Mouse (Mus musculus) gastrocnemius, adult 8-10 months (tissue): Measurements from ENCODE around the gene Diexf. TPM values are rescaled to one million over a fixed set of nuclear protein-coding genes. Genes with fewer than 3 reads are reported as not detected.

Experiments used
- DNase-seq, 2 experiments: peaks; one replicate each; pipeline ENCODE4 v3.0.0; 2022; ENCODE audit warnings: low spot score in 2 of 2
- total RNA-seq, 4 experiments: library from RNA; stranded (reverse); gene quantifications; 2 replicates each; pipeline ENCODE4 v1.2.4; 2022

The Diexf gene
- total RNA-seq, 4 experiments from 2014 or later, result 6.6 to 10.2 (median 8.1) TPM

DNA sequence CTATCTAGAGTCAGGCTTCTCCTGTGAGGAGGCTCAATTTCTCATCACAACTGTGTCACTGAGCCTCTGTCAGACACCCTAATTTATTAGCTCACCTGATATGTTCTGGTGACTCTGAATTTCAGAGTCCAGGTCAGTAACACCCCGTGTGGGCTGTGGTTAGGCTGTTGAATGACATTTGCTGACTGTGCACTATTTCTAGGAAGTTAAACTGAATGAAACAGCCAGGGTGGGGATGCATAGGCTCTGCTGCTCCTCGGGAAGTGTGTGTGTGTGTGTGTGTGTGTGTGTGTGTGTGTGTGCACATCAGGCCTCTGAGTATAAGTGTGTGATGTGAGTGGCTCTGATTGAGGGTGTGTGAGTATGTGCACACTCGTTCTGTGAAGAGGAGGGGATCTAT, 8.6 kb upstream of the Diexf start:
- no peak for DNase-seq

DNA sequence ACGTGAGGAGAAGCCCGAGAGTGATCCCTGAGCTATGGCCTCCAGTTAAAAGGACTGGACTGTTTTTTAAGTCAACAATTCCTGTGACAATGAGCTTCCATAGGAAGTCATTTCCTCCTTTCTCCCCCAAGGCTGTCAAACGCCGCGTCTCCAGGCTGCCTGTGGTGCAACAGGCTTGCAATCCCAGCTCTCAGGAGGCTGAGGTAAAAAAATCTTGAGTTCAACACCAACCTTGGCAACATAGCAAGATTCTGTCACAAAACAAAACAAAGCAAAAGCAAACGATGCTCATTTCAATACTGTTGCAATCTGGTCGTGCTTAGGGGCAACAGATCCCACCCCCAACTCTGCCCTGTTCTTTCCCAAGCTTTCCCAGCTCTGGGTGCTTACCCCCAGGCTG, 8.0 kb upstream of the Diexf start:
- DNase-seq, result no peak

GRCm38 (mm10) chr1:193133726-193134125, 3.7 kb upstream of the Diexf start:
- DNase-seq, result no peak

GRCm38 (mm10) chr1:193132385-193132784, 2.3 kb upstream of the Diexf start:
- no peak for DNase-seq

GRCm38 (mm10) chr1:193131311-193131948, 1.4 kb upstream of the Diexf start:
- DNase-seq, result no peak

DNA sequence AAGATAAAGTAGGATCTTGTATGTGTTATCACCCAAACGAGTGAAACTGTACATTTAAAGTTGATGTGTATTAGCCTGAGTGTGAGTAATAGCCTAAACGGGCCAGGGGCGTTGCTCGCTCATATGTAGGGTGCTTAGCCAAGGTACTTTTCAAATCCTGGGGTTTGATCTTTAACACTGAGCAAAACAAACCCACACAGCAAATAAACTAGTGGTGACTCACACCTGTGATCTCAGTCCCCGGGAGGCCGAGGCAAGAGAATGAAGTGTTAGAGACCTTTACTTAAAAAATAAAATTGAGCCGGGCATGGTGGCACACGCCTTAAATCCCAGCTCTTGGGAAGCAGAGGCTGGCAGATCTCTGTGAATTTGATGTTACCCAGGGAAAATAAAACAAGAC, 767 bp upstream of the Diexf start:
- DNase-seq, result no peak

DNA sequence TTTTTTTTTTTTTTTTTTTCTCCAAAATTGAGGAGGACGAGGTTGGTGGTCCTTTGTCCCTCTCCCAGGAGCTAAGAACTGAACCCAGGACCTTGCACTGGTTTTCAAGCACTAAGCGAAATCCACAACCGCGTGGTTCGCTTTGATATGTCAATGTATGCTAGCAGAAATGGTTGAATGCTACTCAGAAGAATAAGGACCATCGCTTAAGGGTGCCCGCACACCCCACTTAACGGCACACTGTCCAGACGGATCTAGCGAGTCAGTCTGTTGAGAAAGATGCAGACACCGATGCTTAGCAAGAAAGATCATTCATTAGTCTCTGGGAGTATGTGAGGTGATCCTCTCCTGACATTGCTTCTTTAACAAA, 369 bp upstream of the Diexf start:
- DNase-seq, result no peak

- no peak for DNase-seq
Measured at GRCm38 (mm10) chr1:193129321-193129720, 751 bp downstream of the Diexf start.

DNA sequence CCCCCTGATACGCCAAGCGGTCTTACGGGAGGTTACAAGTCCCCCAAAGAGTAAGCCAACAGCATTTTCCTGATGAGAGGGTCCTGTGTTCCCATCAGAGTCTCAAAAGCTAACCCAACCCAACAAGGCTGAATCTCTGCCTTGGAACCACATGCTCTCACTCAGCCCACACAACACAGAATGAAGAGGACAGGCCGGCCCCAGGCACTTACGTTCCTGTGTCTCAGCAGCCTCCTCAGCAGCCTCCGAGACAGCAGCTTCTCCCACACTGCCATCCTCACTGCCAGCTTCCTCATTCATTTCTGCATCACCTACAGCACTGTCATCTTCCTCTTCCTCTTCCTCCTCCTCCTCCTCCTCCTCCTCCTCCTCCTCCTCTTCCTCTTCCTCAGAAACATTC, 2.0 kb downstream of the Diexf start:
- no peak for DNase-seq

DNA sequence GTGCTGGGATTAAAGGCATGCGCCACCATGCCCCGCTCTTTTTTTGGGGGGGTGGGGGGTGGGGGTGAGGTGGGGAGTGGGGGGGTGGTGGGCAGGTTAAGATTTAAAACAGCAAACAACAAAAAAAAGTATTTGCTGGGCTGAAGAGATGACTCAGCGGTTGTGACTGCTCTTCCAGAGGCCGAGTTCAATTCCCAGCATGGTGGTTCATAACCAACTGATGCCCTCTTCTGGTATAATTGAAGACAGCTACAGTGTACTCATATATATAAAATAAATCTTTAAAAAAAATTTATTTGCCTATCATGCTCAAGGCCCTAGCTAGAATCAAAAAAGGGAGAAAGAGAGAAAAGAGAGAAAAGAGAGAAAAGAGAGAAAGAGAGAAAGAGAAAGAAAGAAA, 4.2 kb downstream of the Diexf start:
- no peak for DNase-seq

- no peak for DNase-seq
Measured at GRCm38 (mm10) chr1:193123290-193123689, 6.8 kb downstream of the Diexf start.

GRCm38 (mm10) chr1:193122793-193123192, 7.3 kb downstream of the Diexf start:
- DNase-seq, result no peak

- no peak for DNase-seq
Measured at GRCm38 (mm10) chr1:193112093-193112492, 18.0 kb downstream of the Diexf start.

DNA sequence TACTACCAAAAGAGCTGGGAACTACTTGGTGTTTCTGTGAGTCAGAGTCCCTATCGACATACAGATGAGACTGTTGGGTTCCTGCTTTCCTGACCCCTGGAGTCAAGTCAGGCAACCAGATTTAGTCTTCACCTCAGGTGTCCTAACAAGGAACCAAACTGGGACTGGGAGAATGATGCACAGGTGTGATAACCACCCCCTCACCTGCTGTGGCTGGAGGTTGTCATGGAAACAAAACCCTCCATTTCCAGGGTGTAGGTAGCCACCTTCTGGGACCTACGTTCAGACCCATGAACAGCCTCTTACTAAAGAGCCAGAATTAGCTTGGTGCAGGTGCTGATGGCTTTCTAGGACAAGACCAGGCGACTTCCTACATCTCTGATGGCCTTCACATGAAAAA, 27.1 kb downstream of the Diexf start:
- DNase-seq, result no peak

GRCm38 (mm10) chr1:193102556-193102955, 27.5 kb downstream of the Diexf start:
- DNase-seq, result no peak

DNA sequence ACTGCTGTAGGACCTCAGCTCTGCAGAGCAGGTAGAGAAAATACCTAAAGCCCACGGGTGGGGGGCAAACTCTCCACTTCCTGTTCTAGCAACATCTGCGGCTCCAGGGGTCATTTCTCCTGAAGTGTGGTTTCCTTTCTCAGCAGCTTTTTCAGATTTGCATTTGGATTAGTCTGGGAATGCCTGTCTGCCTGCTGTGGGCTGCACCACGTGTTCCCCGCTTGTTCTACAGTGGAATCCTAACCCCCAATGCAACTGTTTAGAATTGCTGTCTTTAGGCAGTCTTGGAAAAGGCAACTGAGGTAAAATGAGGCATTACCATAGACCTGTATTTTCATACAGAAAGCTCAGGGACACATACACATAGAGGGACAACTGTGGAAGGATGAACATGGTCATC, 28.0 kb downstream of the Diexf start:
- no peak for DNase-seq

GRCm38 (mm10) chr1:193098946-193099345, 31.1 kb downstream of the Diexf start:
- no peak for DNase-seq

GRCm38 (mm10) chr1:193093596-193093995, 36.5 kb downstream of the Diexf start:
- no peak for DNase-seq

GRCm38 (mm10) chr1:193092771-193093170, 37.3 kb downstream of the Diexf start:
- no peak for DNase-seq

- no peak for DNase-seq
Measured at GRCm38 (mm10) chr1:193090894-193091293, 39.2 kb downstream of the Diexf start.

DNA sequence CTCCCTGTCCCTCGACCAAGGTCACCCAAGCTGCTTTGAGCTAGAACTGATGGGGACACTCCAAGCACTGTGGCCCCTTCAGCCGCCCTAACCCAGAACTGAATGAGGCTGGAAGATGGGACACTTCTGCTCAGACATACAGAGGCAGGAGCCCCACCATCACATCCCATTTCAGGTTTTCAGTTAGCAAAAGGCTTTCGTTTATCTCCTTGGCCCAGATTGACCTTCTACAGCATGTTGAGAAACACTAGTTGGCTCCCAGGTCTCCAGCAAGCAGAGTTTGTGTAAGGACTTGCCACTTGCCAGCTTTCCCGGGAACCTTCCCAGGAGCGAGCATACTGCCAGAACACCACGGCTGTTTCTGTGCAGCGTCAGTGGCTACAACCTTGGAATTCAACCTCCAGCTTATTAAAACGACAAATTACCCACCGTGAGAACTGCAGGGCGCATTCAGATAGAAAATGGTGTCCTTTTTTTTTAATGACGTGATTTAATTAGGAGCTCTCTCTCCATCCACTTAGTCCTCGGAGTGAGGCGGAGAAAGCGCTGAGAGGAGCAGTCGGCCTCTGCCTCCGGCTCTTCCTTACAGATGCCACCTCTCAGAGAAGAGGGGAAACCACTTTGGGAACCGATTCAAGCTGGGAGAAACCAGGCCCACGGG, 39.7 kb downstream of the Diexf start:
- peak; percentile 71 to 84 for DNase-seq

GRCm38 (mm10) chr1:193089683-193090082, 40.4 kb downstream of the Diexf start:
- DNase-seq, result peak; percentile 43 to 47

- peak; percentile 45 to 63 for DNase-seq
Measured at GRCm38 (mm10) chr1:193089211-193089610, 40.9 kb downstream of the Diexf start.
